Mouse (Mus musculus) MEL (cell line): Measurements from ENCODE around the gene Gm10320. TPM values are rescaled to one million over a fixed set of nuclear protein-coding genes. Genes with fewer than 3 reads are reported as not detected.

Experiments used
- DNase-seq: peaks from one replicate; pipeline ENCODE4 v3.0.0; 2011; ENCODE audit warnings: low read depth, low spot score
- H3K27ac ChIP-seq: 2 replicates; pipeline ENCODE4 v1.5.1; 2012; ENCODE audit warnings: low read depth, mild to moderate bottlenecking, control low read depth, low read length, moderate library complexity; ENCODE audit not compliant: control insufficient read depth
- H3K27me3 ChIP-seq, 2 experiments: fragments of 150-350 bp in 1 of 2; sonication (generic) in 1 of 2; 2 replicates each; pipeline ENCODE4 v1.6.1; 2012; ENCODE audit warnings: low read length in 2 of 2, mild to moderate bottlenecking in 2 of 2, improper control_type of control experiment in 1 of 2, moderate library complexity in 1 of 2; ENCODE audit not compliant: insufficient read depth in 2 of 2, control insufficient read depth in 1 of 2
- H3K36me3 ChIP-seq, 2 experiments: 2 replicates each; pipeline ENCODE4 v1.6.1; 2012 to 2014; ENCODE audit warnings: low read length in 2 of 2, improper control_type of control experiment in 1 of 2, inconsistent platforms in 1 of 2, mild to moderate bottlenecking in 1 of 2; ENCODE audit not compliant: insufficient read depth in 2 of 2, control insufficient read depth in 1 of 2
- H3K4me1 ChIP-seq, 2 experiments: fragments of 150-350 bp in 1 of 2; sonication (generic) in 1 of 2; 2 replicates each; pipeline ENCODE4 v1.6.1; 2012; ENCODE audit warnings: low read length in 2 of 2, improper control_type of control experiment in 1 of 2, mild to moderate bottlenecking in 1 of 2; ENCODE audit not compliant: insufficient read depth in 2 of 2, control insufficient read depth in 1 of 2
- H3K4me3 ChIP-seq, 2 experiments: fragments of 150-350 bp in 1 of 2; sonication (generic) in 1 of 2; 2 replicates each; pipeline ENCODE4 v1.5.1; 2012; ENCODE audit warnings: low read depth in 2 of 2, low read length in 2 of 2, mild to moderate bottlenecking in 2 of 2, moderate library complexity in 2 of 2, control low read depth in 1 of 2, improper control_type of control experiment in 1 of 2; ENCODE audit not compliant: control insufficient read depth in 1 of 2, insufficient read depth in 1 of 2
- H3K79me2 ChIP-seq: 2 replicates; pipeline ENCODE4 v1.6.1; 2012; ENCODE audit warnings: mild to moderate bottlenecking, low read length, moderate library complexity; ENCODE audit not compliant: control insufficient read depth, poor library complexity, insufficient read depth
- H3K9ac ChIP-seq: 2 replicates; pipeline ENCODE4 v1.6.1; 2012; ENCODE audit warnings: low read depth, mild to moderate bottlenecking, control low read depth, low read length, moderate library complexity; ENCODE audit not compliant: control insufficient read depth, poor library complexity, severe bottlenecking
- H3K9me3 ChIP-seq: fragments of 150-350 bp; sonication (generic); replicated peaks from 2 replicates; pipeline ENCODE4 v1.6.1; 2012; ENCODE audit warnings: mild to moderate bottlenecking, low read length, improper control_type of control experiment, moderate library complexity; ENCODE audit not compliant: insufficient read depth
- BHLHE40 ChIP-seq: IDR thresholded peaks from 2 replicates; pipeline ENCODE4 v1.6.1; 2012; ENCODE audit warnings: low read depth, mild to moderate bottlenecking, inconsistent platforms, low read length, improper control_type of control experiment, borderline replicate concordance
- CHD2 ChIP-seq: IDR thresholded peaks from 2 replicates; pipeline ENCODE4 v1.6.1; 2011; ENCODE audit warnings: low read length, improper control_type of control experiment
- CTCF ChIP-seq, 3 experiments: IDR thresholded peaks in 2 of 3; conservative IDR thresholded peaks in 1 of 3; 2 replicates each; pipeline ENCODE4 v1.5.1; 2011 to 2012; ENCODE audit warnings: low read length in 3 of 3, low read depth in 2 of 3, mild to moderate bottlenecking in 2 of 3, improper control_type of control experiment in 1 of 3, inconsistent platforms in 1 of 3, mixed read lengths in 1 of 3, moderate library complexity in 1 of 3; ENCODE audit not compliant: control insufficient read depth in 1 of 3, insufficient read depth in 1 of 3, poor library complexity in 1 of 3, severe bottlenecking in 1 of 3
- E2F4 ChIP-seq: IDR thresholded peaks from 2 replicates; pipeline ENCODE4 v1.6.1; 2011; ENCODE audit warnings: low read depth, low read length, improper control_type of control experiment, borderline replicate concordance
- ELF1 ChIP-seq: IDR thresholded peaks from 2 replicates; pipeline ENCODE4 v1.6.1; 2014; ENCODE audit warnings: low read depth, mild to moderate bottlenecking, inconsistent platforms, low read length, improper control_type of control experiment, moderate library complexity
- EP300 ChIP-seq, 2 experiments: IDR thresholded peaks; 2 replicates each; pipeline ENCODE4 v1.6.1; 2011; ENCODE audit warnings: improper control_type of control experiment in 2 of 2, low read length in 2 of 2, low read depth in 1 of 2, mild to moderate bottlenecking in 1 of 2
- MAFK ChIP-seq: IDR thresholded peaks from 2 replicates; pipeline ENCODE4 v1.6.1; 2011; ENCODE audit warnings: low read depth, mild to moderate bottlenecking, low read length, improper control_type of control experiment, borderline replicate concordance
- MAX ChIP-seq: IDR thresholded peaks from 2 replicates; pipeline ENCODE4 v1.6.1; 2011; ENCODE audit warnings: low read length, improper control_type of control experiment
- MXI1 ChIP-seq: IDR thresholded peaks from 2 replicates; pipeline ENCODE4 v1.6.1; 2011; ENCODE audit warnings: mild to moderate bottlenecking, low read depth, low read length, improper control_type of control experiment
- MYC ChIP-seq: IDR thresholded peaks from 2 replicates; pipeline ENCODE4 v1.6.1; 2011; ENCODE audit warnings: low read depth, mild to moderate bottlenecking, low read length, improper control_type of control experiment, moderate library complexity
- NELFE ChIP-seq: IDR thresholded peaks from 2 replicates; pipeline ENCODE4 v1.6.1; 2011; ENCODE audit warnings: low read depth, low read length, improper control_type of control experiment
- POLR2A ChIP-seq, 2 experiments: IDR thresholded peaks; 2 replicates each; pipeline ENCODE4 v1.6.1; 2011 to 2012; ENCODE audit warnings: low read length in 2 of 2, mild to moderate bottlenecking in 2 of 2, control low read depth in 1 of 2, improper control_type of control experiment in 1 of 2, low read depth in 1 of 2, moderate library complexity in 1 of 2; ENCODE audit not compliant: control insufficient read depth in 1 of 2, insufficient read depth in 1 of 2, poor library complexity in 1 of 2
- POLR2AphosphoS2 ChIP-seq: IDR thresholded peaks from 2 replicates; pipeline ENCODE4 v1.6.1; 2011; ENCODE audit warnings: low read length, improper control_type of control experiment
- POLR2AphosphoS5 ChIP-seq: IDR thresholded peaks from 2 replicates; pipeline ENCODE4 v1.6.1; 2012; ENCODE audit warnings: low read depth, borderline replicate concordance, mild to moderate bottlenecking, inconsistent platforms, low read length, moderate library complexity, mixed read lengths
- RAD21 ChIP-seq: IDR thresholded peaks from 2 replicates; pipeline ENCODE4 v1.6.1; 2011; ENCODE audit warnings: mild to moderate bottlenecking, low read depth, low read length, improper control_type of control experiment
- SMC3 ChIP-seq: IDR thresholded peaks from 2 replicates; pipeline ENCODE4 v1.6.1; 2011; ENCODE audit warnings: low read depth, low read length, improper control_type of control experiment
- TBP ChIP-seq: IDR thresholded peaks from 2 replicates; pipeline ENCODE4 v1.8.0; 2011; ENCODE audit warnings: low read depth, low read length, improper control_type of control experiment
- USF1 ChIP-seq: IDR thresholded peaks from 2 replicates; pipeline ENCODE4 v1.6.1; 2014; ENCODE audit warnings: low read depth, mild to moderate bottlenecking, inconsistent platforms, low read length, improper control_type of control experiment, moderate library complexity
- USF2 ChIP-seq, 2 experiments: IDR thresholded peaks; 2 replicates each; pipeline ENCODE4 v1.6.1; 2011 to 2012; ENCODE audit warnings: improper control_type of control experiment in 2 of 2, low read length in 2 of 2, borderline replicate concordance in 1 of 2, inconsistent platforms in 1 of 2, low read depth in 1 of 2, mild to moderate bottlenecking in 1 of 2; ENCODE audit not compliant: insufficient read depth in 1 of 2
- ZKSCAN1 ChIP-seq: IDR thresholded peaks from 2 replicates; pipeline ENCODE4 v1.6.1; 2012; ENCODE audit warnings: low read depth, mild to moderate bottlenecking, inconsistent platforms, low read length, improper control_type of control experiment, moderate library complexity
- ZNF384 ChIP-seq: IDR thresholded peaks from 2 replicates; pipeline ENCODE4 v1.6.1; 2012; ENCODE audit warnings: low read depth, mild to moderate bottlenecking, inconsistent platforms, low read length, improper control_type of control experiment
- polyA plus RNA-seq, 2 experiments: library from polyadenylated mRNA; stranded (reverse) in 1 of 2; unstranded in 1 of 2; fragments of >175 nt in 1 of 2; fragments of >200 nt in 1 of 2; gene quantifications; 2 replicates each; pipeline versions ENCODE4 v1.2.1 to v1.2.4; 2012; ENCODE audit warnings: low replicate concordance in 2 of 2, low read depth in 1 of 2; ENCODE audit not compliant: insufficient read length in 2 of 2, insufficient read depth in 1 of 2, missing spikeins in 1 of 2
- total RNA-seq: library from RNA; depleted of rRNA; stranded (reverse); fragments of 300-350 nt; gene quantifications from 2 replicates; pipeline ENCODE4 v1.2.3, GENCODE M21; 2012

Gm10320 gene
- total and polyA plus RNA-seq, 3 experiments, result 0.29 to 10.5 TPM; not detected in 1

GRCm38 (mm10) chr13:98540206-98540605 is 48.4 kb upstream of the Gm10320 start:
- no peak overlapping the region for H3K4me3 ChIP-seq
- no peak overlapping the region for H3K27ac ChIP-seq
- no peak overlapping the region for H3K9ac ChIP-seq
- H3K4me1 ChIP-seq, result no peaks in the 10 kb centered on the region
- no peaks in the 10 kb centered on the region for H3K27me3 ChIP-seq
- H3K9me3 ChIP-seq, result no peaks in the 10 kb centered on the region
- no peak for DNase-seq
- H3K79me2 ChIP-seq, result no peaks in the 10 kb centered on the region
- no peaks in the 10 kb centered on the region for H3K36me3 ChIP-seq
- TF ChIP-seq POLR2AphosphoS5 (no peak), ZNF384 (no peak), SMC3 (no peak), MYC (no peak), MXI1 (no peak)

- no peaks in the 10 kb centered on the region for H3K27me3 ChIP-seq
- no peak overlapping the region for H3K4me3 ChIP-seq
- no peaks in the 10 kb centered on the region for H3K4me1 ChIP-seq
- no peak overlapping the region for H3K9ac ChIP-seq
- no peak for TF ChIP-seq POLR2A (IDR thresholded peaks at IDR 0.05; ENCODE audit: control insufficient read depth in 1 of 2, insufficient read depth in 1 of 2, low read depth in 1 of 2, low read length in 2 of 2, poor library complexity in 1 of 2)
- no peak for TF ChIP-seq USF2 (IDR thresholded peaks at IDR 0.05; ENCODE audit: borderline replicate concordance in 1 of 2, insufficient read depth in 1 of 2, low read depth in 1 of 2, low read length in 2 of 2)
- no peak for TF ChIP-seq MAX
- TF ChIP-seq EP300 (IDR thresholded peaks at IDR 0.05; ENCODE audit: low read depth in 1 of 2, low read length in 2 of 2), result no peak
- no peak for TF ChIP-seq ZNF384
- TF ChIP-seq MYC, result no peak
- TF ChIP-seq SMC3, result no peak
- TF ChIP-seq ELF1, result no peak
- no peak for TF ChIP-seq POLR2AphosphoS2
- no peak for TF ChIP-seq BHLHE40
- TF ChIP-seq MAFK, result no peak
- no peak for TF ChIP-seq ZKSCAN1
- TF ChIP-seq TBP, result no peak
- TF ChIP-seq NELFE, result no peak
- no peak for TF ChIP-seq E2F4
- no peak for TF ChIP-seq USF1
- TF ChIP-seq RAD21, result no peak
- TF ChIP-seq CTCF (IDR thresholded peaks at IDR 0.05 in 2 of 3, conservative IDR thresholded peaks at IDR 0.05 in 1 of 3; ENCODE audit: control insufficient read depth in 1 of 3, insufficient read depth in 1 of 3, low read depth in 2 of 3, low read length in 3 of 3, poor library complexity in 1 of 3, severe bottlenecking in 1 of 3), result no peak
- TF ChIP-seq CHD2, result no peak
- no peaks in the 10 kb centered on the region for H3K9me3 ChIP-seq
- DNase-seq, result no peak
- H3K27ac ChIP-seq, result no peak overlapping the region
- H3K79me2 ChIP-seq, result no peaks in the 10 kb centered on the region
- H3K36me3 ChIP-seq, result no peaks in the 10 kb centered on the region
These were observed 47.5 kb upstream of the Gm10320 start for GRCm38 (mm10) chr13:98539311-98539710.
